Mouse (Mus musculus) gastrocnemius, postnatal 25 days (tissue): ENCODE measurements around the gene Mvb12b. TPM values are rescaled to one million over a fixed set of nuclear protein-coding genes. Genes with fewer than 3 reads are reported as not detected.

ENCODE experiments used
- DNase-seq: peaks from one replicate; pipeline ENCODE4 v3.0.0; 2022
- total RNA-seq, 2 experiments: library from RNA; stranded (reverse); gene quantifications; 1 replicate in 1 of 2; 2 replicates in 1 of 2; pipeline ENCODE4 v1.2.3; 2021

Gene Mvb12b
- total RNA-seq, 2 experiments from 2014 or later, result 18.6 to 23.0 TPM

- DNase-seq, result no peak
Observed at GRCm38 (mm10) chr2:33814581-33814980, 73.2 kb downstream of the Mvb12b start.

GRCm38 (mm10) chr2:33813501-33814240 is 74.1 kb downstream of the Mvb12b start:
- DNase-seq, result no peak

GRCm38 (mm10) chr2:33812980-33813379 is 74.8 kb downstream of the Mvb12b start:
- DNase-seq, result no peak

- no peak for DNase-seq
Observed at GRCm38 (mm10) chr2:33811349-33811890, 76.3 kb downstream of the Mvb12b start.

GRCm38 (mm10) chr2:33809081-33809480 is 78.7 kb downstream of the Mvb12b start:
- peak; percentile 48 for DNase-seq

GRCm38 (mm10) chr2:33808032-33808431 is 79.7 kb downstream of the Mvb12b start:
- no peak for DNase-seq

- DNase-seq, result no peak
Observed at GRCm38 (mm10) chr2:33805640-33806039, 82.1 kb downstream of the Mvb12b start.

GRCm38 (mm10) chr2:33803717-33804214 is 84.0 kb downstream of the Mvb12b start:
- no peak for DNase-seq

GRCm38 (mm10) chr2:33803083-33803615 is 84.6 kb downstream of the Mvb12b start:
- no peak for DNase-seq

GRCm38 (mm10) chr2:33801760-33802159 is 86.0 kb downstream of the Mvb12b start:
- peak; percentile 30 for DNase-seq

GRCm38 (mm10) chr2:33801336-33801735 is 86.4 kb downstream of the Mvb12b start:
- DNase-seq, result no peak

- DNase-seq, result no peak
Observed at GRCm38 (mm10) chr2:33800221-33800620, 87.5 kb downstream of the Mvb12b start.

- DNase-seq, result no peak
Observed at GRCm38 (mm10) chr2:33795716-33796472, 91.9 kb downstream of the Mvb12b start.

GRCm38 (mm10) chr2:33795001-33795580 is 92.7 kb downstream of the Mvb12b start:
- DNase-seq, result no peak

- no peak for DNase-seq
Observed at GRCm38 (mm10) chr2:33794483-33794882, 93.3 kb downstream of the Mvb12b start.

GRCm38 (mm10) chr2:33790301-33790700 is 97.4 kb downstream of the Mvb12b start:
- DNase-seq, result no peak

GRCm38 (mm10) chr2:33789732-33790131 is 98.0 kb downstream of the Mvb12b start:
- no peak for DNase-seq

- DNase-seq, result no peak
Observed at GRCm38 (mm10) chr2:33789279-33789678, 98.5 kb downstream of the Mvb12b start.

GRCm38 (mm10) chr2:33788851-33789250 is 98.9 kb downstream of the Mvb12b start:
- DNase-seq, result no peak

GRCm38 (mm10) chr2:33788131-33788530 is 99.6 kb downstream of the Mvb12b start:
- no peak for DNase-seq

GRCm38 (mm10) chr2:33786064-33786463 is 101.7 kb downstream of the Mvb12b start:
- no peak for DNase-seq

- DNase-seq, result no peak
Observed at GRCm38 (mm10) chr2:33785596-33785995, 102.2 kb downstream of the Mvb12b start.
